ENCODE assay signal across 8 mouse cellular contexts in the genomic region with DNA sequence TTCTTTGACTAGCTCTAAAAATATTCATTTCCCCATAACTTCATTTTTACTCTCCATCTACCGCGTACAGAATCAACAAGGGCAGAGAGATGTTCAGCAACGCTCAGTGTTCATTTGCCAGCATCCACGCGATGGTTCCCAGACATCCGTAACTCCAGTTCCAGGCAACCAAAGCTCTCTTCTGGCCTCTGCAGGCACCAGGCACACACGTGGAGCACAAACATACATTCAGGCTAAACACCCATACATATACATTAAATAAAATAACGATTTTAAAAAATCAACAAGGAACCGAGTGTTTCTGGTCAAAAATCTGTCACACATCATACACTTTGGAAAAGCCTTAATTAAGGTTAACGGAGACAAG. TPM values are rescaled to one million over a fixed set of nuclear protein-coding genes. Genes with fewer than 3 reads are reported as not detected.
DNase-seq lines count a peak whose midpoint lies in the region; ATAC-seq and TF ChIP-seq lines count a peak whose summit lies in the region.

No protein-coding gene starts in this region.

- H3K27ac ChIP-seq in lung, embryonic 14.5 days (ENCODE audit: low read depth) = no peak overlapping the region
- peak overlapping the region; percentile 79 for H3K27ac ChIP-seq in embryonic facial prominence, embryonic 14.5 days (replicated peaks; ENCODE audit: low read depth, low read length)
- no peak overlapping the region for H3K27ac ChIP-seq in limb, embryonic 11.5 days (replicated peaks; ENCODE audit: low read depth, low read length)
- H3K27ac ChIP-seq in thymus, adult 2 months (ENCODE audit: control insufficient read depth, insufficient read depth, low read length) = no peak overlapping the region

- H3K9ac ChIP-seq in lung, embryonic 14.5 days = peak overlapping the region; percentile 56
- peak overlapping the region; percentile 76; the same call in 1 of the 2 replicates for H3K9ac ChIP-seq in embryonic facial prominence, embryonic 14.5 days (ENCODE audit: low read depth, low read length)
- H3K9ac ChIP-seq in limb, embryonic 11.5 days (ENCODE audit: low read length) = no peak overlapping the region

- peak overlapping the region; percentile 61 for H3K4me3 ChIP-seq in lung, embryonic 14.5 days (ENCODE audit: low read depth, low read length)
- H3K4me3 ChIP-seq in embryonic facial prominence, embryonic 14.5 days (ENCODE audit: low read depth, low read length) = peak overlapping the region; percentile 86
- H3K4me3 ChIP-seq in limb, embryonic 11.5 days (ENCODE audit: low read depth, low read length) = peak overlapping the region; percentile 67
- H3K4me3 ChIP-seq in thymus, adult 2 months (ENCODE audit: control insufficient read depth, insufficient read depth, low read length) = no peak overlapping the region

- H3K27me3 ChIP-seq in lung, embryonic 14.5 days (ENCODE audit: insufficient read depth, low read length) = no peaks in the 10 kb centered on the region
- no peaks in the 10 kb centered on the region for H3K27me3 ChIP-seq in embryonic facial prominence, embryonic 14.5 days (replicated peaks; ENCODE audit: control insufficient read depth, insufficient read depth, low read length)
- no peaks in the 10 kb centered on the region for H3K27me3 ChIP-seq in limb, embryonic 11.5 days (ENCODE audit: control insufficient read depth, insufficient read depth, low read length)
- H3K27me3 ChIP-seq in thymus, adult 2 months (ENCODE audit: control insufficient read depth, insufficient read depth, low read length) = no peaks in the 10 kb centered on the region

- 0 out of 2 replicates have a peak, but pooled peaks cover 7% of the 10 kb centered on the region for H3K4me1 ChIP-seq in lung, embryonic 14.5 days (ENCODE audit: insufficient read depth)
- H3K4me1 ChIP-seq in embryonic facial prominence, embryonic 14.5 days (ENCODE audit: control insufficient read depth, insufficient read depth, low read length) = peaks cover 11% of the 10 kb centered on the region
- 0 out of 2 replicates have a peak, but pooled peaks cover 3% of the 10 kb centered on the region for H3K4me1 ChIP-seq in limb, embryonic 11.5 days (ENCODE audit: control insufficient read depth, insufficient read depth, low read length)
- peaks cover 9% of the 10 kb centered on the region for H3K4me1 ChIP-seq in thymus, adult 2 months (replicated peaks; ENCODE audit: control insufficient read depth, insufficient read depth, low read length)

- DNase-seq in lung, embryonic 14.5 days = peak; percentile 42
- no peak for DNase-seq in lung, adult 18-20 months
- DNase-seq in embryonic facial prominence, embryonic 14.5 days (ENCODE audit: low spot score) = peak; percentile 27
- peak; percentile 27 for DNase-seq in limb, embryonic 11.5 days (ENCODE audit: low spot score)
- DNase-seq in retina, postnatal 1 day = peak; percentile 16
- no peak for DNase-seq in ovary, postnatal 36 days (ENCODE audit: low spot score)
- DNase-seq in thymus, adult 2 months = no peak
- DNase-seq in spleen, adult 18-20 months = no peak

- no peaks in the 10 kb centered on the region for H3K9me3 ChIP-seq in lung, embryonic 14.5 days (ENCODE audit: low read depth, low read length)
- no peaks in the 10 kb centered on the region for H3K9me3 ChIP-seq in embryonic facial prominence, embryonic 14.5 days (ENCODE audit: control insufficient read depth, low read length)
- H3K9me3 ChIP-seq in limb, embryonic 11.5 days (ENCODE audit: control insufficient read depth, low read length) = no peaks in the 10 kb centered on the region

- H3K4me2 ChIP-seq in lung, embryonic 14.5 days = peak overlapping the region; percentile 69
- peak overlapping the region; percentile 75 for H3K4me2 ChIP-seq in embryonic facial prominence, embryonic 14.5 days (ENCODE audit: low read depth, low read length)
- H3K4me2 ChIP-seq in limb, embryonic 11.5 days (ENCODE audit: low read depth, severe bottlenecking) = peak overlapping the region; percentile 52

- no peaks in the 10 kb centered on the region for H3K36me3 ChIP-seq in lung, embryonic 14.5 days (ENCODE audit: insufficient read depth)
- no peaks in the 10 kb centered on the region for H3K36me3 ChIP-seq in embryonic facial prominence, embryonic 14.5 days (ENCODE audit: control insufficient read depth, insufficient read depth, low read length)
- 0 out of 2 replicates have a peak, but pooled peaks cover 2% of the 10 kb centered on the region for H3K36me3 ChIP-seq in limb, embryonic 11.5 days (ENCODE audit: control insufficient read depth, insufficient read depth, low read length)
- H3K36me3 ChIP-seq in thymus, adult 2 months (ENCODE audit: control insufficient read depth, insufficient read depth, low read length) = no peaks in the 10 kb centered on the region

- ATAC-seq in lung, embryonic 14.5 days (ENCODE audit: insufficient read depth) = no peak
- ATAC-seq in embryonic facial prominence, embryonic 14.5 days (ENCODE audit: low read depth) = no peak
- no peak for ATAC-seq in limb, embryonic 11.5 days (ENCODE audit: insufficient number of reproducible peaks, low FRiP score, low TSS enrichment, low read depth)

- peak; percentile 21; the same call in 1 of the 2 replicates for TF ChIP-seq CTCF in lung, embryonic 14.5 days (IDR thresholded peaks at IDR 0.05; ENCODE audit: low read depth)
- TF ChIP-seq CTCF in thymus, adult 2 months (IDR thresholded peaks at IDR 0.05; ENCODE audit: borderline replicate concordance, control insufficient read depth, extremely low read depth, insufficient read depth, low read length, poor library complexity) = no peak

- no peak for TF ChIP-seq POLR2A in thymus, adult 2 months (IDR thresholded peaks at IDR 0.05; ENCODE audit: control insufficient read depth, extremely low read depth, insufficient read depth, low read length, poor library complexity)

- 11% methylated on average over 10 of the region's 10 CpGs for WGBS in lung, embryonic 14.5 days
- 9% methylated on average over 10 of the region's 10 CpGs for WGBS in embryonic facial prominence, embryonic 14.5 days
- WGBS in limb, embryonic 11.5 days = 26% methylated on average over 10 of the region's 10 CpGs
- WGBS in thymus, adult 2 months = 74% methylated on average over 10 of the region's 10 CpGs

RNA-seq across cellular contexts. Expression of a gene that starts 1.1 kb away (rescaled TPM):
- 78.6 and 85.4 TPM in 2 replicates for polyA plus RNA-seq in lung, embryonic 14.5 days (2014; fragmentation: Nextera tagmentation; extraction: Ambion mirVana)
- polyA plus RNA-seq in embryonic facial prominence, embryonic 14.5 days (2014; fragmentation: Nextera tagmentation; extraction: Ambion mirVana) = 83.7 and 94.0 TPM in 2 replicates
- 128 and 133 TPM in 2 replicates for polyA plus RNA-seq in limb, embryonic 11.5 days (2014; fragmentation: Nextera tagmentation; extraction: Ambion mirVana)
- polyA plus RNA-seq in thymus, adult 2 months (2012; rRNA removed) = 17.0 and 21.6 TPM in 2 replicates

RNA-seq across cellular contexts. Expression of a gene that starts 1.3 kb away (rescaled TPM):
- polyA plus RNA-seq in lung, embryonic 14.5 days (2014; fragmentation: Nextera tagmentation; extraction: Ambion mirVana) = 22.2 and 24.9 TPM in 2 replicates
- polyA plus RNA-seq in embryonic facial prominence, embryonic 14.5 days (2014; fragmentation: Nextera tagmentation; extraction: Ambion mirVana) = 16.7 and 19.7 TPM in 2 replicates
- 15.2 and 15.6 TPM in 2 replicates for polyA plus RNA-seq in limb, embryonic 11.5 days (2014; fragmentation: Nextera tagmentation; extraction: Ambion mirVana)
- polyA plus RNA-seq in thymus, adult 2 months (2012; rRNA removed) = 5.6 and 6.5 TPM in 2 replicates

RNA-seq across cellular contexts. Expression of a gene that starts 27.0 kb away (rescaled TPM):
- polyA plus RNA-seq in lung, embryonic 14.5 days (2014; fragmentation: Nextera tagmentation; extraction: Ambion mirVana) = 40.8 and 43.1 TPM in 2 replicates
- 37.7 and 42.6 TPM in 2 replicates for polyA plus RNA-seq in embryonic facial prominence, embryonic 14.5 days (2014; fragmentation: Nextera tagmentation; extraction: Ambion mirVana)
- 40.4 and 40.8 TPM in 2 replicates for polyA plus RNA-seq in limb, embryonic 11.5 days (2014; fragmentation: Nextera tagmentation; extraction: Ambion mirVana)
- 77.0 and 87.8 TPM in 2 replicates for polyA plus RNA-seq in thymus, adult 2 months (2012; rRNA removed)

Comparison
In these comparisons a context has a peak if more than half of its experiments do, and no peak if none do; other contexts are left out.
1. DNase-seq: peak in lung, embryonic 14.5 days (single experiment), embryonic facial prominence, embryonic 14.5 days (single experiment), limb, embryonic 11.5 days (single experiment) and retina, postnatal 1 day (single experiment); none in lung, adult 18-20 months (0 of 2), ovary, postnatal 36 days (single experiment), thymus, adult 2 months (single experiment) and spleen, adult 18-20 months (0 of 2).
2. Peak in every context shown above with its lines, with median percentiles within 50 percentile points of each other: H3K4me2 ChIP-seq.